Mouse (Mus musculus) cerebellum, adult 8-10 months (tissue): ENCODE measurements around the gene Als2cr12.
"Not testable (repeated sequence)": the region's sequence is repeated elsewhere in the genome, so short reads cannot be mapped to it uniquely, and the experiment has no call there.

ENCODE experiments used
- DNase-seq: peaks from one replicate; pipeline ENCODE4 v3.0.0; 2022

Als2cr12 gene

GRCm38 (mm10) chr1:58609591-58609990 is 86.2 kb downstream of the Als2cr12 start:
- not testable (repeated sequence) for DNase-seq

DNA sequence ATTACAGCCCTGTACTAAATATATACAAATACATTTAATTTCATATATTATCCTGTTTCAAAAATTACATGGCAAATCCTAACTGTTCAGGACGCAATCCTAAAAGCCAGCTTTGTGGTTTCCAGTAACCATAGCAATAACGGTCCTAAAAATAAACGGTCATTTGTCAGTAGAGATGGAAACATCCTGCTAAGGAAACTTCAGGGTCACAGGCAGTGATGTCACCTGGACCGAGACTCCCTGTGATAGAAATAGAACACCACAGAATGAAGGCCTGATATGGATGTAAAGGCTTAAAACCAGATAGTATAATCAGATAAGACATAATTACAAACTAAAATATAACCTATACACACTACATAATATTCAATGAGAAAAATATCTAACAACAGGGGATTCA is 92.1 kb downstream of the Als2cr12 start:
- no peak for DNase-seq

- DNase-seq = no peak
Observed at GRCm38 (mm10) chr1:58602681-58603080, 93.1 kb downstream of the Als2cr12 start.
